Mouse (Mus musculus) olfactory bulb, adult 2 months (tissue): ENCODE results near the gene Akap13. TPM values are rescaled to one million over a fixed set of nuclear protein-coding genes. Genes with fewer than 3 reads are reported as not detected.

Source experiments
- H3K27ac ChIP-seq: fragments of 200-500 bp; 2 replicates; pipeline ENCODE4 v1.5.1; 2012; ENCODE audit warnings: low read depth, low read length; ENCODE audit not compliant: insufficient read depth
- H3K4me1 ChIP-seq: fragments of 200-500 bp; 2 replicates; pipeline ENCODE4 v1.6.1; 2012; ENCODE audit warnings: low read length; ENCODE audit not compliant: control insufficient read depth, insufficient read depth
- H3K4me3 ChIP-seq: fragments of 200-500 bp; 2 replicates; pipeline ENCODE4 v1.5.1; 2012; ENCODE audit warnings: mild to moderate bottlenecking, low read depth, low read length, moderate library complexity; ENCODE audit not compliant: insufficient read depth
- CTCF ChIP-seq: fragments of 200-500 bp; IDR thresholded peaks from 2 replicates; pipeline ENCODE4 v1.5.1; 2012; ENCODE audit warnings: low read depth, mild to moderate bottlenecking, low read length, moderate library complexity; ENCODE audit not compliant: insufficient read depth
- POLR2A ChIP-seq: fragments of 200-500 bp; IDR thresholded peaks from 2 replicates; pipeline ENCODE4 v1.6.1; 2012; ENCODE audit warnings: mild to moderate bottlenecking, low read depth, low read length, moderate library complexity; ENCODE audit not compliant: insufficient read depth
- WGBS: fragments of 180-500 bp; shearing (Covaris S2); methylation state at CpG from one replicate; pipeline ENCODE4 v1.1.7; 2018; 5-methylcytosine and 5-hydroxymethylcytosine counted together
- polyA plus RNA-seq: library from polyadenylated mRNA; stranded (reverse); fragments of >200 nt; gene quantifications from 2 replicates; pipeline ENCODE4 v1.2.4, GENCODE M21; 2012; ENCODE audit warnings: low replicate concordance; ENCODE audit not compliant: missing spikeins, insufficient read depth, insufficient read length

Gene Akap13
- polyA plus RNA-seq, 1 experiment: 67.2 TPM

- TF ChIP-seq POLR2A (no peak), CTCF (no peak)
- Histone ChIP-seq H3K27ac (no peak overlapping the region), H3K4me1 (no peaks in the 10 kb centered on the region), H3K4me3 (no peak overlapping the region)
- 78% methylated on average over 4 of the region's 4 CpGs for WGBS
Observed at GRCm38 (mm10) chr7:75500793-75501192, 45.5 kb downstream of the Akap13 start.

GRCm38 (mm10) chr7:75504524-75504923 lies 49.2 kb downstream of the Akap13 start:
- Histone ChIP-seq H3K4me3 (no peak overlapping the region), H3K27ac (no peak overlapping the region), H3K4me1 (no peaks in the 10 kb centered on the region)
- WGBS: 70% methylated on average over 2 of the region's 2 CpGs
- TF ChIP-seq POLR2A (no peak), CTCF (no peak)

- TF ChIP-seq CTCF (no peak), POLR2A (no peak)
- Histone ChIP-seq H3K4me1 (no peaks in the 10 kb centered on the region), H3K27ac (no peak overlapping the region), H3K4me3 (no peak overlapping the region)
- WGBS: 87% methylated on average over 4 of the region's 4 CpGs
Observed at GRCm38 (mm10) chr7:75506628-75507027, 51.3 kb downstream of the Akap13 start.

GRCm38 (mm10) chr7:75509085-75509873 lies 53.9 kb downstream of the Akap13 start:
- TF ChIP-seq CTCF (no peak), POLR2A (no peak)
- no peaks in the 10 kb centered on the region for H3K4me1 ChIP-seq
- H3K4me3 ChIP-seq: no peak overlapping the region
- H3K27ac ChIP-seq: no peak overlapping the region
- 59% methylated on average over 5 of the region's 5 CpGs for WGBS

GRCm38 (mm10) chr7:75515472-75515871 lies 60.1 kb downstream of the Akap13 start:
- no peak overlapping the region for H3K27ac ChIP-seq
- WGBS: 80% methylated on average over 6 of the region's 6 CpGs
- TF ChIP-seq CTCF (no peak), POLR2A (no peak)
- H3K4me3 ChIP-seq: no peak overlapping the region
- H3K4me1 ChIP-seq: no peaks in the 10 kb centered on the region

- no peak overlapping the region for H3K27ac ChIP-seq
- H3K4me1 ChIP-seq: no peaks in the 10 kb centered on the region
- WGBS: 83% methylated on average over 14 of the region's 14 CpGs
- no peak overlapping the region for H3K4me3 ChIP-seq
- TF ChIP-seq POLR2A (no peak), CTCF (no peak)
Observed at GRCm38 (mm10) chr7:75516716-75517619, 61.6 kb downstream of the Akap13 start.

- Histone ChIP-seq H3K27ac (no peak overlapping the region), H3K4me3 (no peak overlapping the region), H3K4me1 (no peaks in the 10 kb centered on the region)
- no peak for TF ChIP-seq CTCF
- TF ChIP-seq POLR2A: no peak
- 54% methylated on average over 6 of the region's 6 CpGs for WGBS
Observed at GRCm38 (mm10) chr7:75520531-75520930, 65.2 kb downstream of the Akap13 start.

- Histone ChIP-seq H3K27ac (no peak overlapping the region), H3K4me3 (no peak overlapping the region), H3K4me1 (no peaks in the 10 kb centered on the region)
- no peak for TF ChIP-seq POLR2A
- no peak for TF ChIP-seq CTCF
- WGBS: 67% methylated on average over 3 of the region's 3 CpGs
Observed at GRCm38 (mm10) chr7:75521199-75521598, 65.9 kb downstream of the Akap13 start.

GRCm38 (mm10) chr7:75522226-75522625 lies 66.9 kb downstream of the Akap13 start:
- 87% methylated on average over 3 of the region's 3 CpGs for WGBS
- H3K27ac ChIP-seq: no peak overlapping the region
- no peak for TF ChIP-seq CTCF
- no peak for TF ChIP-seq POLR2A
- no peaks in the 10 kb centered on the region for H3K4me1 ChIP-seq
- H3K4me3 ChIP-seq: no peak overlapping the region
